In the genomic region with DNA sequence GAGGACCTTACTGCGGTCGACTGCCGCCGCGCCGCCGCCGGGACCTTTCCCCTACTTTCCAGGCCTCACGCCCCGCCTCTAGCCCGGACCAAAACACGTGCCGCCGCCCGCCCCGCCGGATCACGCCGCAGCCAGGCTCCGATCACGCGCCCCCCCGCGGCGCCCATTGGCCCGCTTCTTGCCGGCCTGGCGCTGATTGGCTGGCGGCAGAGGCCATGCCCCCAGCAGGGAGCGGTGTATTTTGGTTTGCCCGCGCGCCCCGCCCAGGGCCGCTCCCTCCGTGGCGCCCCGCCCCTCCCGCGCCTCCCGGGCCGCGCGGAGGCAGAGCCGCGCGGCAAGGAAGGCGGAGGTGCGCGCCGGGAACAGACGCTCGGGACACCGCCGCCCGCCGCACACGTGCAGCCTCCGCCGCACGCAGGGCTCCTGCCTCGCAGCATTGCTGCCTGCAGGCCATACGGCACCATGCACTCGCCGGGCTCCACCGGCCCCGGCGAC, we compare ENCODE assay signal across 7 mouse cellular contexts. TPM values are rescaled to one million over a fixed set of nuclear protein-coding genes. Genes with fewer than 3 reads are reported as not detected.
DNase-seq lines count a peak whose midpoint lies in the region; ATAC-seq and TF ChIP-seq lines count a peak whose summit lies in the region.

Gene Klf11, plus strand, starts transcription at position 212 of the 495 bp plus-strand sequence.

- no peaks in the 10 kb centered on the region for H3K27me3 ChIP-seq in embryonic facial prominence, embryonic 12.5 days
- no peaks in the 10 kb centered on the region for H3K27me3 ChIP-seq in kidney, adult 2 months (replicated peaks; ENCODE audit: control insufficient read depth, insufficient read depth, low read length)
- no peaks in the 10 kb centered on the region for H3K27me3 ChIP-seq in limb, embryonic 12.5 days
- H3K27me3 ChIP-seq in midbrain, embryonic 15.5 days (replicated peaks) = no peaks in the 10 kb centered on the region
- no peaks in the 10 kb centered on the region for H3K27me3 ChIP-seq in spleen, adult 2 months (ENCODE audit: control insufficient read depth, insufficient read depth, low read length)

- H3K4me1 ChIP-seq in embryonic facial prominence, embryonic 12.5 days = peaks cover 21% of the 10 kb centered on the region
- H3K4me1 ChIP-seq in kidney, adult 2 months (ENCODE audit: control insufficient read depth, insufficient read depth, low read length) = peaks cover 18% of the 10 kb centered on the region
- H3K4me1 ChIP-seq in limb, embryonic 12.5 days (replicated peaks) = peaks cover 23% of the 10 kb centered on the region
- peaks cover 24% of the 10 kb centered on the region for H3K4me1 ChIP-seq in midbrain, embryonic 15.5 days
- peaks cover 7% of the 10 kb centered on the region for H3K4me1 ChIP-seq in spleen, adult 2 months (ENCODE audit: control insufficient read depth, insufficient read depth, insufficient read length)

- ATAC-seq in embryonic facial prominence, embryonic 12.5 days (ENCODE audit: insufficient number of reproducible peaks, insufficient read depth, low FRiP score, low TSS enrichment) = peak; percentile 91
- peak; percentile 91 for ATAC-seq in limb, embryonic 12.5 days (ENCODE audit: insufficient number of reproducible peaks, insufficient read depth, low FRiP score, low TSS enrichment, low read depth)
- ATAC-seq in midbrain, embryonic 15.5 days (replicated peaks) = peak; percentile 93

- H3K4me3 ChIP-seq in embryonic facial prominence, embryonic 12.5 days = peak within 1 kb of the TSS; percentile 86
- peak within 1 kb of the TSS; percentile 94 for H3K4me3 ChIP-seq in kidney, adult 2 months (ENCODE audit: insufficient read depth, low read depth, low read length)
- peak within 1 kb of the TSS; percentile 90 for H3K4me3 ChIP-seq in limb, embryonic 12.5 days (replicated peaks)
- H3K4me3 ChIP-seq in midbrain, embryonic 15.5 days = peak within 1 kb of the TSS; percentile 88
- H3K4me3 ChIP-seq in spleen, adult 2 months (ENCODE audit: extremely low read depth, insufficient read depth, insufficient read length) = peak within 1 kb of the TSS; percentile 87

- peak within 1 kb of the TSS; percentile 91 for H3K27ac ChIP-seq in embryonic facial prominence, embryonic 12.5 days
- peak within 1 kb of the TSS; percentile 94 for H3K27ac ChIP-seq in kidney, adult 2 months (ENCODE audit: insufficient read depth, low read depth, low read length)
- H3K27ac ChIP-seq in limb, embryonic 12.5 days = peak within 1 kb of the TSS; percentile 94
- H3K27ac ChIP-seq in midbrain, embryonic 15.5 days = peak within 1 kb of the TSS; percentile 91
- H3K27ac ChIP-seq in spleen, adult 2 months (ENCODE audit: insufficient read depth, low read length) = peak within 1 kb of the TSS; percentile 87

- 1% methylated on average over 56 of the region's 68 CpGs for WGBS in embryonic facial prominence, embryonic 12.5 days
- WGBS in kidney, adult 2 months = 1% methylated on average over 65 of the region's 68 CpGs
- 1% methylated on average over 68 of the region's 68 CpGs for WGBS in limb, embryonic 12.5 days
- under 1% methylated on average over 65 of the region's 68 CpGs for WGBS in midbrain, embryonic 15.5 days
- WGBS in spleen, adult 2 months = under 1% methylated on average over 58 of the region's 68 CpGs

- peaks cover 24% of the 10 kb centered on the region for H3K36me3 ChIP-seq in embryonic facial prominence, embryonic 12.5 days
- no peaks in the 10 kb centered on the region for H3K36me3 ChIP-seq in kidney, adult 2 months (ENCODE audit: control insufficient read depth, insufficient read depth, low read length)
- H3K36me3 ChIP-seq in limb, embryonic 12.5 days = peaks cover 26% of the 10 kb centered on the region
- H3K36me3 ChIP-seq in midbrain, embryonic 15.5 days (replicated peaks) = peaks cover 5% of the 10 kb centered on the region; the same call in 1 of the 2 replicates
- H3K36me3 ChIP-seq in spleen, adult 2 months (ENCODE audit: control insufficient read depth, insufficient read depth, low read length) = peaks cover 5% of the 10 kb centered on the region

- no peak for TF ChIP-seq POLR2A in kidney, adult 2 months (IDR thresholded peaks at IDR 0.05; ENCODE audit: low read depth, low read length)
- TF ChIP-seq POLR2A in spleen, adult 2 months (IDR thresholded peaks at IDR 0.05; ENCODE audit: low read depth, low read length) = no peak; the same call in 1 of the 2 replicates

- no peaks in the 10 kb centered on the region for H3K9me3 ChIP-seq in embryonic facial prominence, embryonic 12.5 days
- no peaks in the 10 kb centered on the region for H3K9me3 ChIP-seq in limb, embryonic 12.5 days
- H3K9me3 ChIP-seq in midbrain, embryonic 15.5 days = no peaks in the 10 kb centered on the region

- peak; percentile 99 for DNase-seq in adrenal gland, postnatal 25 days
- peak; percentile 97 to 99 for DNase-seq in heart, adult 18-20 months
- peak; percentile 99 for DNase-seq in kidney, adult 2 months
- DNase-seq in spleen, adult 2 months (ENCODE audit: low read depth in 1 of 2, low spot score in 2 of 2) = peak; percentile 86 to 96

- H3K9ac ChIP-seq in embryonic facial prominence, embryonic 12.5 days = peak within 1 kb of the TSS; percentile 79
- peak within 1 kb of the TSS; percentile 86 for H3K9ac ChIP-seq in limb, embryonic 12.5 days (replicated peaks)
- peak within 1 kb of the TSS; percentile 81 for H3K9ac ChIP-seq in midbrain, embryonic 15.5 days

- peak within 1 kb of the TSS; percentile 67 for H3K4me2 ChIP-seq in embryonic facial prominence, embryonic 12.5 days (replicated peaks)
- peak within 1 kb of the TSS; percentile 70 for H3K4me2 ChIP-seq in limb, embryonic 12.5 days
- peak within 1 kb of the TSS; percentile 72 for H3K4me2 ChIP-seq in midbrain, embryonic 15.5 days

- no peak for TF ChIP-seq CTCF in kidney, adult 2 months (conservative IDR thresholded peaks at IDR 0.05; ENCODE audit: insufficient read depth, insufficient read length, low read depth, low read length)
- no peak for TF ChIP-seq CTCF in spleen, adult 2 months (IDR thresholded peaks at IDR 0.05; ENCODE audit: extremely low read depth, insufficient read depth, insufficient read length, insufficient replicate concordance)

RNA-seq across cellular contexts. Expression of gene Klf11, which starts in this region (rescaled TPM):
- total RNA-seq in adrenal gland, postnatal 25 days (2021) = 9.8 and 14.8 TPM in 2 replicates
- polyA plus RNA-seq in embryonic facial prominence, embryonic 12.5 days (2016; fragmentation: Nextera tagmentation; extraction: Ambion mirVana) = 13.6 and 13.8 TPM in 2 replicates
- 10 to 100 TPM; 11.6 to 12.4 TPM for total RNA-seq in heart, adult 18-20 months (2021)
- 8.4 and 8.5 TPM in 2 replicates for polyA plus RNA-seq in kidney, adult 2 months (2012; rRNA removed)
- polyA plus RNA-seq in limb, embryonic 12.5 days (2016; fragmentation: Nextera tagmentation; extraction: Ambion mirVana) = 12.0 and 12.8 TPM in 2 replicates
- 19.2 and 19.9 TPM in 2 replicates for polyA plus RNA-seq in midbrain, embryonic 15.5 days (2015; fragmentation: Nextera tagmentation; extraction: Ambion mirVana)
- 8.2 and 15.3 TPM in 2 replicates for polyA plus RNA-seq in spleen, adult 2 months (2012; rRNA removed)

Comparison
In these comparisons a context has a peak if more than half of its experiments do, and no peak if none do; other contexts are left out.
1. Peak in every context shown above with its lines: DNase-seq, ATAC-seq, H3K4me3 ChIP-seq and H3K27ac ChIP-seq.